Mouse (Mus musculus) stomach, embryonic 14.5 days (tissue): Measurements from ENCODE around the gene Adam12. TPM values are rescaled to one million over a fixed set of nuclear protein-coding genes. Genes with fewer than 3 reads are reported as not detected.

Source experiments
- ATAC-seq: fragments of 200-750 bp; cut with Nextera tagmentation; 2 replicates; pipeline ENCODE4 v1.8.0; 2017; ENCODE audit warnings: low read depth, moderate TSS enrichment; ENCODE audit not compliant: insufficient number of reproducible peaks, insufficient read depth, low FRiP score
- H3K27ac ChIP-seq: fragments of 300-500 bp; sonication (generic); 2 replicates; pipeline ENCODE4 v1.5.1; 2014; ENCODE audit warnings: mild to moderate bottlenecking, low read length, moderate library complexity, mixed read lengths
- H3K27me3 ChIP-seq: fragments of 300-500 bp; sonication (generic); 2 replicates; pipeline ENCODE4 v1.6.1; 2014; ENCODE audit warnings: low read length, control low read depth, mixed read lengths; ENCODE audit not compliant: control insufficient read depth, insufficient read depth
- H3K36me3 ChIP-seq: fragments of 300-500 bp; sonication (generic); 2 replicates; pipeline ENCODE4 v1.6.1; 2014; ENCODE audit warnings: mild to moderate bottlenecking, control low read depth, low read length, moderate library complexity, mixed read lengths; ENCODE audit not compliant: control insufficient read depth, insufficient read depth
- H3K4me1 ChIP-seq: fragments of 300-500 bp; sonication (generic); 2 replicates; pipeline ENCODE4 v1.6.1; 2014; ENCODE audit warnings: low read length, control low read depth, mixed read lengths; ENCODE audit not compliant: control insufficient read depth, insufficient read depth
- H3K4me2 ChIP-seq: fragments of 300-500 bp; sonication (generic); replicated peaks from 2 replicates; pipeline ENCODE4 v1.6.1; 2014; ENCODE audit warnings: low read depth, low read length, control low read depth
- H3K4me3 ChIP-seq: fragments of 300-500 bp; sonication (generic); 2 replicates; pipeline ENCODE4 v1.5.1; 2014; ENCODE audit warnings: low read depth, low read length, control low read depth
- H3K9ac ChIP-seq: fragments of 300-500 bp; sonication (generic); replicated peaks from 2 replicates; pipeline ENCODE4 v1.6.1; 2014; ENCODE audit warnings: low read depth, mild to moderate bottlenecking, control low read depth, low read length, moderate library complexity, mixed read lengths
- H3K9me3 ChIP-seq: fragments of 300-500 bp; sonication (generic); 2 replicates; pipeline ENCODE4 v1.6.1; 2016; ENCODE audit warnings: low read depth, low read length, control low read depth; ENCODE audit not compliant: control insufficient read depth
- WGBS: fragments of 180-500 bp; shearing (Covaris S2); extraction: QIAGEN DNeasy Blood & Tissue Kit; methylation state at CpG from one replicate; pipeline ENCODE4 v1.1.7; 2014; 5-methylcytosine and 5-hydroxymethylcytosine counted together
- polyA plus RNA-seq: library from polyadenylated mRNA; unstranded; fragments of >200 nt; fragmentation: Nextera tagmentation; extraction: Ambion mirVana; gene quantifications from 2 replicates; pipeline ENCODE4 v1.2.1, GENCODE M21; 2014

Gene Adam12
- polyA plus RNA-seq, 1 experiment from 2014 or later, result 10.9 TPM

DNA sequence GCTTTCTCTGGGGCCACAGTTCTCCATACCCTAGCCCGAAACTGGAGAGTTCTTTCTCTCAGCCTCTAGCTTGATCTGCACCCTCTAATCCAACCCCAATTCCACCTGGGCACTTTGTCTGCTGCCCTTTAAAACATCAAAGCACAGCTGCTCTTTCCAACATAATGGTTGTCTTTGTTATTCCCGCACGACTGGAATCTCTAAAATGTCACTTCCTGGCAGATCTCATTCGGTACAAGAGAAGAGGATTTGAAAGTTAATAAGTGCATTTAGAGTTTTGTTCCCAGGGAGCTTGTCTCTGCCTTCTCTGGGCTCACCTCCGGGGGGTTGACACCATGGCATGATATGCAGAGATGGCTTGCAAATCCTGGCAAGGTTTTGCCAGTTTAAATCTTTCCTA, 14.7 kb upstream of the Adam12 start:
- Histone ChIP-seq H3K9ac (no peak overlapping the region), H3K4me2 (no peak overlapping the region), H3K36me3 (no peaks in the 10 kb centered on the region), H3K4me3 (no peak overlapping the region), H3K27me3 (no peaks in the 10 kb centered on the region), H3K9me3 (no peaks in the 10 kb centered on the region), H3K27ac (no peak overlapping the region), H3K4me1 (no peaks in the 10 kb centered on the region)
- 50% methylated on average over 5 of the region's 5 CpGs for WGBS
- ATAC-seq, result no peak

GRCm38 (mm10) chr7:134242773-134243172, 10.8 kb upstream of the Adam12 start:
- no peak for ATAC-seq
- H3K27me3 ChIP-seq, result no peaks in the 10 kb centered on the region

GRCm38 (mm10) chr7:134241212-134241611, 9.3 kb upstream of the Adam12 start:
- ATAC-seq, result no peak
- Histone ChIP-seq H3K9me3 (no peaks in the 10 kb centered on the region), H3K36me3 (no peaks in the 10 kb centered on the region), H3K27me3 (no peaks in the 10 kb centered on the region), H3K9ac (no peak overlapping the region), H3K4me2 (no peak overlapping the region), H3K4me1 (no peaks in the 10 kb centered on the region), H3K4me3 (no peak overlapping the region), H3K27ac (no peak overlapping the region)
- 66% methylated on average over 4 of the region's 4 CpGs for WGBS

More at GRCm38 (mm10) chr7:134242773-134243172, 10.8 kb upstream of the Adam12 start:
- H3K9ac ChIP-seq, result no peak overlapping the region
- H3K36me3 ChIP-seq, result no peaks in the 10 kb centered on the region
- H3K4me1 ChIP-seq, result no peaks in the 10 kb centered on the region
- H3K4me3 ChIP-seq, result no peak overlapping the region
- H3K4me2 ChIP-seq, result no peak overlapping the region
- no peak overlapping the region for H3K27ac ChIP-seq
- 100% methylated on average over 1 of the region's 1 CpGs for WGBS
- no peaks in the 10 kb centered on the region for H3K9me3 ChIP-seq

- no peak overlapping the region for H3K4me3 ChIP-seq
- 77% methylated on average over 1 of the region's 1 CpGs for WGBS
These were observed 8.6 kb upstream of the Adam12 start for GRCm38 (mm10) chr7:134240579-134240978.

GRCm38 (mm10) chr7:134238863-134239262, 6.9 kb upstream of the Adam12 start:
- H3K36me3 ChIP-seq, result no peaks in the 10 kb centered on the region
- H3K9me3 ChIP-seq, result no peaks in the 10 kb centered on the region
- WGBS, result 94% methylated on average over 3 of the region's 3 CpGs
- no peak for ATAC-seq
- no peaks in the 10 kb centered on the region for H3K27me3 ChIP-seq
- no peak overlapping the region for H3K27ac ChIP-seq
- H3K4me1 ChIP-seq, result no peaks in the 10 kb centered on the region
- H3K4me2 ChIP-seq, result no peak overlapping the region
- no peak overlapping the region for H3K4me3 ChIP-seq
- H3K9ac ChIP-seq, result no peak overlapping the region

More at GRCm38 (mm10) chr7:134240579-134240978, 8.6 kb upstream of the Adam12 start:
- Histone ChIP-seq H3K9ac (no peak overlapping the region), H3K4me2 (no peak overlapping the region), H3K27me3 (no peaks in the 10 kb centered on the region), H3K36me3 (no peaks in the 10 kb centered on the region), H3K27ac (no peak overlapping the region), H3K4me1 (no peaks in the 10 kb centered on the region), H3K9me3 (no peaks in the 10 kb centered on the region)
- ATAC-seq, result no peak

GRCm38 (mm10) chr7:134237356-134237755, 5.4 kb upstream of the Adam12 start:
- Histone ChIP-seq H3K27ac (no peak overlapping the region), H3K9me3 (no peaks in the 10 kb centered on the region), H3K4me2 (no peak overlapping the region), H3K4me3 (no peak overlapping the region), H3K9ac (no peak overlapping the region), H3K4me1 (no peaks in the 10 kb centered on the region), H3K27me3 (no peaks in the 10 kb centered on the region), H3K36me3 (no peaks in the 10 kb centered on the region)
- 70% methylated on average over 2 of the region's 2 CpGs for WGBS
- no peak for ATAC-seq

DNA sequence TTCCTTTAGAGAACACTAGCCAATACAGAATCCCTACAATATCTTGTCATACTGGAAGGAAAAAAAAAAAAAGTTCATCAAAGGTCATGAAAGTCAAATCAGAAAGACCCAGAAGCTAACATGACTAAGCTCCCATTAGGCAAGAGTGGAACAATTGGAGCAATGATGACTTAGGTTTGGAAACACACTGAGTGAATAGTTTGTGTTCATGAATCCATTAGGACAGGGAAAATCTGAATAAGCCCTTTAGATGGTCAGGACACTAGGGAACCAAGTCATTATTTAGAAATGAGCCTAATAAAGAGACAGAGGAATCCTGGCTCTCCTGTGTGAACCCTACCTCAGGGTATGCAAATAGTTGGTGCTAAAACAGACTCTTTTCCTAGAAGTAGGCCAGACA, 4.8 kb upstream of the Adam12 start:
- no peaks in the 10 kb centered on the region for H3K36me3 ChIP-seq

DNA sequence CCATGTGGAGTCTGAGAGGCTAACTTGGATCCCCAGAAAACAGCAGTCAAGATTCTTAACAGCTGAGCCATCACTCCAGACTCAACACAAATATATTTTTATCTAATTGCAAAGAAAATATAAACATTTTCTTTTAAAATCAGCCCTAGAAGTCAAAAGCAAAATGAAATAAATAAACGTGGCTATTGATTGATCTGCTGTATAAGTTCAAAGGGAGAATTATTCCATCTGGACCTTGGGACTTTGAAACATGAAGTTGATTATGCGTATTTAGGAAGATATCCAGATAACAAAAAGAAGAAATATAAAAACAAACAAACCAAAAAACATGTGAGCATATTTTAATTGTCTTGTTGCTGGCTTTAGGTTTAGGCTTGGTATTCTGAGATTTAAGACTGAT, 3.6 kb upstream of the Adam12 start:
- no peaks in the 10 kb centered on the region for H3K27me3 ChIP-seq
- no peak overlapping the region for H3K27ac ChIP-seq
- H3K9me3 ChIP-seq, result no peaks in the 10 kb centered on the region
- no peak overlapping the region for H3K4me3 ChIP-seq
- 62% methylated on average over 2 of the region's 2 CpGs for WGBS
- H3K4me1 ChIP-seq, result no peaks in the 10 kb centered on the region
- H3K9ac ChIP-seq, result no peak overlapping the region
- H3K4me2 ChIP-seq, result no peak overlapping the region
- ATAC-seq, result no peak
- no peaks in the 10 kb centered on the region for H3K36me3 ChIP-seq

More for the DNA sequence above, 4.8 kb upstream of the Adam12 start:
- H3K4me2 ChIP-seq, result no peak overlapping the region
- no peaks in the 10 kb centered on the region for H3K9me3 ChIP-seq
- H3K27ac ChIP-seq, result no peak overlapping the region
- ATAC-seq, result no peak
- no peaks in the 10 kb centered on the region for H3K4me1 ChIP-seq
- H3K9ac ChIP-seq, result no peak overlapping the region
- H3K27me3 ChIP-seq, result no peaks in the 10 kb centered on the region
- H3K4me3 ChIP-seq, result no peak overlapping the region

DNA sequence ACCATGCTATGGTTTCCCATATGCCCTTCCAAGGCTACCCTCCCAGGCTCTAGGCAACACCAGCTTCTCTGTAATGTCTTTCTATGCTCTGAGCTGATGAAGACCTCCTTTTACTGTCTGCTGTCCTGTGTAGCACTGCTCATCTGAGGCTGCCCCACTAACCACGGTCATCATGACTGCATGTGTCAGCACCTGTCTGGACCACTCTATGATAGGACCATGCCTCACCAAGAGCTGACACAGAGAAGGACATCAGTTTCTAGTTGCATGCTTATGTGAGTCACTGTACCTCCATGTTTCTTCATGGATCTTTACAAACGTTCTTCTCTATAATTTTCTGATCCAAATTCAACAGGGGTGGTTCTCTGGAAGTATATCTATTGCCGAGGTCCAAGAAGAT, 1.2 kb downstream of the Adam12 start:
- H3K9ac ChIP-seq, result no peak overlapping the region
- H3K4me3 ChIP-seq, result no peak overlapping the region
- 91% methylated on average over 3 of the region's 3 CpGs for WGBS
- ATAC-seq, result no peak
- no peaks in the 10 kb centered on the region for H3K9me3 ChIP-seq
- H3K4me2 ChIP-seq, result no peak overlapping the region
- H3K27me3 ChIP-seq, result peaks cover 4% of the 10 kb centered on the region; the same call in 1 of the 2 replicates
- 0 out of 2 replicates have a peak, but pooled peaks cover 3% of the 10 kb centered on the region for H3K4me1 ChIP-seq
- no peaks in the 10 kb centered on the region for H3K36me3 ChIP-seq
- H3K27ac ChIP-seq, result no peak overlapping the region
